Mouse (Mus musculus) lung, postnatal 0 days (tissue): Measurements from ENCODE around the gene Gm17482.

Experiments used
- CTCF ChIP-seq: IDR thresholded peaks from 2 replicates; pipeline ENCODE4 v1.5.1; 2016; ENCODE audit warnings: antibody characterized with exemption, mild to moderate bottlenecking
- EP300 ChIP-seq: IDR thresholded peaks from 2 replicates; pipeline ENCODE4 v1.6.1; 2016; ENCODE audit warnings: antibody characterized with exemption, mild to moderate bottlenecking, control low read depth

DNA sequence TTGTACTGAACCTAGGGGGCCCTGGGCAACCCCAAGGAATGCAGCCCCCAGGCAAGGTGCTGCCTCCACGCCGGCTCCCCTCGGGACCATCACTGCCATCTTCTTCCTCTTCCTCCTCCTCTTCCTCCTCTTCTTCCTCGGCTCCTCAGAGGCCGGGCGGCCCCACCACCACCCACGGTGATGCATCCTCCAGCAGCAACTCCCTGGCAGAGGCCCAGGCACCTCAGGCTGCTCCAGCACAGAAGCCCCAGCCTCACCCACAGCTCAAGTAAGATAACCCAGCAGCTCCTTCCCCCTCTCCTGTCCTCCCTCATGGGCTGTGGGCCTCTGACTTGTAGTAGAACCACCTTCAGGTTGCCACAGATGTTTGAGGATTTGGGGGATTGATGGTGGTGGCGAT lies 50.9 kb downstream of the Gm17482 start:
- TF ChIP-seq EP300 (no peak), CTCF (no peak)
